Mouse (Mus musculus) embryonic facial prominence, embryonic 12.5 days (tissue): ENCODE data around the gene Capzb. TPM values are rescaled to one million over a fixed set of nuclear protein-coding genes. Genes with fewer than 3 reads are reported as not detected.
A peak's percentile ranks its signal among the peaks of the same experiment; 100 is the strongest.

Source experiments
- ATAC-seq: fragments of 200-750 bp; cut with Nextera tagmentation; 2 replicates; pipeline ENCODE4 v1.8.0; 2017; ENCODE audit not compliant: insufficient number of reproducible peaks, insufficient read depth, low FRiP score, low TSS enrichment
- H3K27ac ChIP-seq: fragments of 300-500 bp; sonication (generic); 2 replicates; pipeline ENCODE4 v1.5.1; 2016; ENCODE audit warnings: mild to moderate bottlenecking
- H3K27me3 ChIP-seq: fragments of 300-500 bp; sonication (generic); 2 replicates; pipeline ENCODE4 v1.6.1; 2016; ENCODE audit warnings: mild to moderate bottlenecking, moderate library complexity
- H3K36me3 ChIP-seq: fragments of 300-500 bp; sonication (generic); 2 replicates; pipeline ENCODE4 v1.6.1; 2016; ENCODE audit warnings: mild to moderate bottlenecking
- H3K4me1 ChIP-seq: fragments of 300-500 bp; sonication (generic); 2 replicates; pipeline ENCODE4 v1.6.1; 2016
- H3K4me2 ChIP-seq: fragments of 300-500 bp; sonication (generic); replicated peaks from 2 replicates; pipeline ENCODE4 v1.6.1; 2016; ENCODE audit warnings: mild to moderate bottlenecking, moderate library complexity
- H3K4me3 ChIP-seq: fragments of 300-500 bp; sonication (generic); 2 replicates; pipeline ENCODE4 v1.5.1; 2016; ENCODE audit warnings: mild to moderate bottlenecking
- H3K9ac ChIP-seq: fragments of 300-500 bp; sonication (generic); 2 replicates; pipeline ENCODE4 v1.6.1; 2016; ENCODE audit warnings: mild to moderate bottlenecking, moderate library complexity
- H3K9me3 ChIP-seq: fragments of 300-500 bp; sonication (generic); 2 replicates; pipeline ENCODE4 v1.6.1; 2016; ENCODE audit warnings: mild to moderate bottlenecking, moderate library complexity
- WGBS: fragments of 180-500 bp; shearing (Covaris S2); methylation state at CpG from one replicate; pipeline ENCODE4 v1.1.7; 2016; 5-methylcytosine and 5-hydroxymethylcytosine counted together
- polyA plus RNA-seq: library from polyadenylated mRNA; unstranded; fragments of >200 nt; fragmentation: Nextera tagmentation; extraction: Ambion mirVana; gene quantifications from 2 replicates; pipeline ENCODE4 v1.2.1, GENCODE M21; 2016

The Capzb gene
- polyA plus RNA-seq, 1 experiment from 2014 or later, result 415 TPM

DNA sequence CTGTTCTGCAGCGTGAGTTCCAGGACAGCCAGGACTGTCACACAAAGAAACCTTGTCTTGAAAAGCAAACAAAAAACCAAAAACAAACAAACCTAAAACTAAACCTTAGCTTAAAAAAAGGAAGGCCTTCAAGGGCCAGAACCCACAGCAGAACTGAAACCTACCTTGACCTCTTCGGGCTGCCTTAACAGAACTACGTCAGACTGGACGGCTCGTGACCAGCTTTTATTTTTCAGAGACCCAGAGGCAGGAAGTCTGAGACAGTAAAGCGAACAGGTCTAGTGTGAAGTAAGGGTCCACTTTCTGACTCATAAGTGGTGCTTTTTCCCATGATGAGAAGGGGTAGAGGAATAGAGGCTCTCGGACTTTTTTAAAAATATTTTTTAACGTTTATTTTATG is 26.5 kb upstream of the Capzb start:
- no peak for ATAC-seq
- H3K4me2 ChIP-seq, result no peak overlapping the region

DNA sequence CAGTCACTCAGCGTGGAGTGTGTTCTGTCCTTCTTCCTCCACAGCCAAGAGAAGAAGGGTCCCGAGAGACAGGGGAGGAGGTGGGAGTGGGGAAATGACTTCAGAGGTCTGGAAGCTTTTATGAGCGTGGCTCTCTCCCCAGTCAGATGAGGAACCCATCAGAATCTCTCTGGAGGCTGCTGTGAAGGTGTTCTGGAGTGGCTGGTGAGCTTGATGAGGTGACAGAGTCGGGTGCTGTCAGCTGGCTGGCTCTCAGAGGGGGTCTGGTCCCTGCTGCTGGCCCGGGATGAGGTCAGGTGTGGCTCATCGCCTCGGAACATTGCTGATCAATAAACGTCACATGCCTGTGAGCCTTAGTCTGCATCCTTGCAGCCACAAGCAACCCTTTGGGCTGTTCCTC is 25.6 kb upstream of the Capzb start:
- WGBS, result 69% methylated on average over 8 of the region's 8 CpGs
- no peaks in the 10 kb centered on the region for H3K9me3 ChIP-seq
- no peaks in the 10 kb centered on the region for H3K36me3 ChIP-seq
- no peak for ATAC-seq
- no peak overlapping the region for H3K4me2 ChIP-seq
- no peaks in the 10 kb centered on the region for H3K27me3 ChIP-seq
- no peak overlapping the region for H3K4me3 ChIP-seq
- H3K27ac ChIP-seq, result no peak overlapping the region
- H3K4me1 ChIP-seq, result peaks cover 15% of the 10 kb centered on the region
- H3K9ac ChIP-seq, result no peak overlapping the region

More for the DNA sequence above, 26.5 kb upstream of the Capzb start:
- H3K27me3 ChIP-seq, result no peaks in the 10 kb centered on the region
- peaks cover 15% of the 10 kb centered on the region for H3K4me1 ChIP-seq
- H3K27ac ChIP-seq, result no peak overlapping the region
- no peaks in the 10 kb centered on the region for H3K36me3 ChIP-seq
- no peak overlapping the region for H3K9ac ChIP-seq
- H3K4me3 ChIP-seq, result no peak overlapping the region
- no peaks in the 10 kb centered on the region for H3K9me3 ChIP-seq
- WGBS, result 72% methylated on average over 8 of the region's 8 CpGs

DNA sequence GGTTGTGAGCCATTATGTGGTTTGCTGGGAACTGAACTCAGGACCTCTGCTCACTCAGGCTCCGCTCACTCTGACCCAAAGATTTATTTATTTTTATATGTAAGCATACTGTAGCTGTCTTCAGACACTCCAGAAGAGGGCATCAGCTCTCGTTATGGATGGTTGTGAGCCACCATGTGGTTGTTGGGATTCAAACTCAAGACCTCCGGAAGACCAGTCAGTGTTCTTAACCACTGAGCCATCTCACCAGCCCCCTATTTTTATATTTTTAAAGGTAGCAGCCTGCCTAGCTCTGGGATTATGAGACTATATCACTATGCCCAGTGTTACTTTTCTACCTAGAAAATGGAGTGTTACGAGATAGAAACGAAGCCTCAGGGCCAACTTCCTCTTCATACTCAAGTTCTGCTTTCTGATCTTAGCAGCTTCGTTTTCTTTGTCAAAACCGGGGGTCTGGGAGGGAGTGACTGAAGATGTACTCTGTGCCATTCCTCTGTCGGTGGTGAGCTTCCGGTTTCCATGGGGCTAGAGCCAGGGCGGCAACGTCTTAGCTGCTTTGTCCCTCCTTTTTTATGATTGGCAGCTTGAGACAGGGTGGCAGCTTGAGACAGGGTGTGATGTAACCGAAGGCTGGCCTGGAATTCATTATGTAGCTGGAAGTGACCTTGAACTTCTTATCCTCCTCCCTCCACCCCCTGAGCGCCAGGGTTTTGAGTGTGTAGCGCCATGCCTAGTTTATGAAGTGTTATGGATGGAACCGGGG is 23.5 kb upstream of the Capzb start:
- Histone ChIP-seq H3K4me3 (no peak overlapping the region), H3K4me1 (peaks cover 15% of the 10 kb centered on the region), H3K4me2 (no peak overlapping the region), H3K9ac (no peak overlapping the region), H3K36me3 (no peaks in the 10 kb centered on the region), H3K9me3 (no peaks in the 10 kb centered on the region), H3K27me3 (no peaks in the 10 kb centered on the region), H3K27ac (no peak overlapping the region)
- WGBS, result 61% methylated on average over 15 of the region's 15 CpGs
- ATAC-seq, result no peak

DNA sequence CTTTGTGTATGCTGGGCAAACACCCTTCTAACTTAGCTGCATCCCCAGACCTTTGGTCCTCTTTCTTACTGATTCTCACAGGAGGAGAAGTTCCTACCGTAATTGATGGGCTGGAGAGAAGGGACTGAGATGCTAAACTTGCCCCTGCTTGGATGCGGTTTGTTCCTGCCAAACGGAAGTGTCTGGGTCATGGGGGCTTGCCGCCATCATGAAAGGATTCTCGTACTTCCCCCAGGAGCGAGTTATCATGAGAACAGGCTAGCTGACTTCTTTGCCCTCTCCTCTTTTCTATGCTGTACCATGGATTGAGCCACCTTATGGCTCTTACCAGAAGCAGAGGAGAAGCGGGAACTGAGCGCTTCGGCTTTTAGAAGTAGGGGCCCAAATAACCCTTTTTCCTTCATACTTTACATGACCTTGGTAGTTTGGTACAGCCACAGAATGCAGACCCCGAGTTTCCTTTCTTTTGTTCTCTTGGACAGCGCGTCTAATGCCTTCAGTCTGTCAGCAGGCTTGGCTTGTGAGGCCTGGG is 22.9 kb upstream of the Capzb start:
- no peak overlapping the region for H3K9ac ChIP-seq
- no peak overlapping the region for H3K4me2 ChIP-seq
- no peaks in the 10 kb centered on the region for H3K27me3 ChIP-seq
- H3K36me3 ChIP-seq, result no peaks in the 10 kb centered on the region
- H3K4me3 ChIP-seq, result no peak overlapping the region
- 59% methylated on average over 12 of the region's 12 CpGs for WGBS
- H3K27ac ChIP-seq, result no peak overlapping the region
- ATAC-seq, result no peak
- H3K9me3 ChIP-seq, result no peaks in the 10 kb centered on the region
- peaks cover 15% of the 10 kb centered on the region for H3K4me1 ChIP-seq

DNA sequence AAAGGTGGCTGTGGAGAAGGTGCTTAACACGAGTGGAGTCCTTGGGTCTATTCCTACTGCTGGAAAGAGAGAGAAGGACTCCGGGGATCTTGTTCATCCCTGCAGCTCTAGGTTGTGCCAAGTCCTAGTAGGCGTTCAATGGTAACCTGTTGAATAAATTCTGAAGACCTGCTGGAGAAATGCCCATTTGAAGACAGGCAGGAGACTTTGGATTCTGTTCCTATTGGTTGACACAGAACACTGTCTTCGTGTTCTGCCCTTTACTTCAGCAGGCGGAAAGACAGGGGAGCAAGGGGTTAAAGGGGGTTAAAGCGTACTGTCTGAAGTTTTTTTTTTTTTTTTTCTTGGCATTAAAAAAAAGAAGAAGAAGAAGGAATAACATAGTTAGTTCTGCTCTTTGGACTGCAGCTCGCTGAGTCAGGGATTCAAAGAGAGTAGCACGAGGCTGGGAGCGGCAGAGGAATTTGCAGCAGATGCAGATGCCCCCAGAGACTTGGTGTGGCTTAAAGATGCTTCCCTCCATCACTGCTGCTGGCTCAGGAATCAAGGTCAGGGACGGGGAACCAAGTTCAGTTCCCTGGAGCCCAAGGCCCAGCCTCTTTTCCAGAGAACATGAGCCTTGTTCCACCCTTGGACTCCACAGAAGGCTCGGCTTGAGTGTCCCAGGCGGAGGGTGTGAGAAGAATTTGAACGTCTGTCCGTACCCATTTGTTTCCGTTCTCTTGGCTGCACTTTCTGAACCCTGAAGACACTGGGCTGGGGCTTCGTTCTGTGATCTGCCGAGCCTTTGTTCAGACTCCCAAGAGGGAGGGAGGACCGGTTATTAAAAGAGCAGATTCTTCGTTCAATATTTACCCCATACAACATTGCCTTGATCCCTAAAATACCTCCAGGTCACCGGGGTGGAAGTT is 17.4 kb upstream of the Capzb start:
- peaks cover 5% of the 10 kb centered on the region; the same call in 1 of the 2 replicates for H3K9me3 ChIP-seq
- H3K36me3 ChIP-seq, result no peaks in the 10 kb centered on the region
- ATAC-seq, result no peak
- no peaks in the 10 kb centered on the region for H3K27me3 ChIP-seq
- H3K27ac ChIP-seq, result no peak overlapping the region; the same call in none of the 2 replicates
- peaks cover 14% of the 10 kb centered on the region for H3K4me1 ChIP-seq
- WGBS, result 43% methylated on average over 20 of the region's 20 CpGs
- no peak overlapping the region for H3K4me3 ChIP-seq
- H3K9ac ChIP-seq, result no peak overlapping the region
- H3K4me2 ChIP-seq, result peak overlapping the region; percentile 11; the same call in 1 of the 2 replicates

DNA sequence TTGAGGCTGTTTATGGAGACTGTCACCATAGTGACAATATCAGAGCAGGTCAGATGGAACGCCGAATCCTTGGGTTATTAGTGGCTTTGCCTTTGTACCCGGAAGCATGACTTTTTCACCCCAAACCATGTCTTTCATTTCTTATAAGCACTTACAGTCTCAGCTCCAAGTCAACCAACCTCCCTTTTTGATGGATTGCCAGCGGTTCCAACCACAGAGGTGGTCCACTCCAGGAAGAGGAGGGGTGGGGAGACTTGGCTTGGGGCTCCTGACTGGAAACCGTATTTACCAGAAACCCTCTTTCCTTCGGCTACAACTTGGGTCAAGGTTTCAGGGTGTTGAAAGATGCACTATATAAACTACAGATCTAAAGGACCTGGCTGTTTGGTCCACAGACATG is 16.7 kb upstream of the Capzb start:
- H3K36me3 ChIP-seq, result no peaks in the 10 kb centered on the region
- no peak overlapping the region for H3K4me2 ChIP-seq
- no peak overlapping the region for H3K27ac ChIP-seq
- peaks cover 5% of the 10 kb centered on the region; the same call in 1 of the 2 replicates for H3K9me3 ChIP-seq
- H3K9ac ChIP-seq, result no peak overlapping the region
- no peaks in the 10 kb centered on the region for H3K27me3 ChIP-seq
- H3K4me1 ChIP-seq, result peaks cover 14% of the 10 kb centered on the region
- ATAC-seq, result no peak
- WGBS, result 63% methylated on average over 6 of the region's 6 CpGs
- no peak overlapping the region for H3K4me3 ChIP-seq

DNA sequence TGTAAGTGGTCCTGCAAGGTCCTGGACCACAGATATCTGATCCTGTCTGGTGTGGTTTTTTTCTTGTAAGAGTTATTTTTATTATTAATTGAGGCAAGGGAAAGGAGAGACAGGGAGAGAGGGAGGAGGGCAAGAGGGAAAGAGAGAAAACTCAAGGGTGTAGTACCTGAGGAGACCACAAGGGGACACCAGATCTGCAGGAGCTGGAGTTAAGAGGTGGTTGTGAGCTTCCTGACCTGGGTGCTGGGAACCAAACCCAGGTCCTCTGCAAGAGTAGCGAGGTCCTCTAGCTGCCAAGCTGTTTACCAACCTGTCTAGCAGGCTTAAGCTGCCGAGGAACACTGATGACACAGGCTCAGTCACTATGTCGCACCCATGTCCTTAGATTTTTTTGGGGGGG is 14.8 kb upstream of the Capzb start:
- H3K9me3 ChIP-seq, result peaks cover 5% of the 10 kb centered on the region; the same call in 1 of the 2 replicates
- H3K9ac ChIP-seq, result no peak overlapping the region

DNA sequence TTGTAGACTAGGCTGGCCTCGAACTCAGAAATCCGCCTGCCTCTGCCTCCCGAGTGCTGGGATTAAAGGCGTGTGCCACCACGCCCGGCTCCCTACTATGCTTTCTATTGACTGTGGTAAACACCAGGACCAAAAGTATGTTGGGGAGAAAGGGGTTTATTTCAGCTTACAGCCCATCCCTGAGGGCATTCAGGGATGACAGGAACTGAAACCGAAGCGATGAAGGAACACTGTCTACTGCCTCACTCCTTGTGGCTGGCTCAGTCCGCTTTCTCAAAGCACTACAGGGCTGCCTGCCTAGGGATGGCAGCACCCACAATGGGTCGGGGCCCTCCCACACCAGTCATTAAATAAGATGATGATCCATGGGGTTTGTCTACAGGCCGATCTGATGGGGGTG is 14.3 kb upstream of the Capzb start:
- Histone ChIP-seq H3K27me3 (no peaks in the 10 kb centered on the region), H3K9ac (no peak overlapping the region), H3K27ac (no peak overlapping the region), H3K4me1 (peaks cover 14% of the 10 kb centered on the region), H3K9me3 (peaks cover 5% of the 10 kb centered on the region; the same call in 1 of the 2 replicates), H3K4me3 (no peak overlapping the region), H3K36me3 (no peaks in the 10 kb centered on the region), H3K4me2 (no peak overlapping the region)
- 93% methylated on average over 11 of the region's 11 CpGs for WGBS
- ATAC-seq, result no peak

More for the DNA sequence above, 14.8 kb upstream of the Capzb start:
- H3K4me3 ChIP-seq, result no peak overlapping the region
- H3K4me1 ChIP-seq, result peaks cover 14% of the 10 kb centered on the region
- H3K36me3 ChIP-seq, result no peaks in the 10 kb centered on the region
- no peaks in the 10 kb centered on the region for H3K27me3 ChIP-seq
- no peak overlapping the region for H3K4me2 ChIP-seq
- WGBS, result 95% methylated on average over 3 of the region's 3 CpGs
- H3K27ac ChIP-seq, result no peak overlapping the region
- no peak for ATAC-seq

DNA sequence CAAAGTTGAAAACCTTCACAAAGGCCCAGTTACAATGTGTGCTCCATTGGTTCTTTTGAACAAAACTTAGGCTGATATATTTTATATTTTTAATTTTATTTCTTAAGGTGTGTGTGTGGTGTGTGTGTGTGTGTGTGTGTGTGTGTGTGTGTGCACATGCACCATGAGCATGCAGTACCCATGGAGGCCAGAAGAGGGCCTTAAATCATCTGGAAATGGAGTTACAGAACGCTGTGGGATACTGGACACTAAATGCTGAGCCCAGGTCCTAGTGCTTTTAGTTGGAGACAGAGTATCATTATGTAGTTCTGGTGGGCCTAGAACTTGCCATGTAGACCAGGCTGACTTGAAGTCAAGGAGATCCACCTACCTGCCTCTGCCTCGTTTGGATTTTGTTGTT is 13.5 kb upstream of the Capzb start:
- H3K9me3 ChIP-seq, result peaks cover 5% of the 10 kb centered on the region; the same call in 1 of the 2 replicates
- no peak overlapping the region for H3K27ac ChIP-seq
- H3K36me3 ChIP-seq, result no peaks in the 10 kb centered on the region
- H3K27me3 ChIP-seq, result no peaks in the 10 kb centered on the region
- H3K9ac ChIP-seq, result no peak overlapping the region
- H3K4me1 ChIP-seq, result peaks cover 14% of the 10 kb centered on the region
- H3K4me3 ChIP-seq, result no peak overlapping the region
- H3K4me2 ChIP-seq, result no peak overlapping the region
- no peak for ATAC-seq
- 57% methylated on average over 2 of the region's 2 CpGs for WGBS

DNA sequence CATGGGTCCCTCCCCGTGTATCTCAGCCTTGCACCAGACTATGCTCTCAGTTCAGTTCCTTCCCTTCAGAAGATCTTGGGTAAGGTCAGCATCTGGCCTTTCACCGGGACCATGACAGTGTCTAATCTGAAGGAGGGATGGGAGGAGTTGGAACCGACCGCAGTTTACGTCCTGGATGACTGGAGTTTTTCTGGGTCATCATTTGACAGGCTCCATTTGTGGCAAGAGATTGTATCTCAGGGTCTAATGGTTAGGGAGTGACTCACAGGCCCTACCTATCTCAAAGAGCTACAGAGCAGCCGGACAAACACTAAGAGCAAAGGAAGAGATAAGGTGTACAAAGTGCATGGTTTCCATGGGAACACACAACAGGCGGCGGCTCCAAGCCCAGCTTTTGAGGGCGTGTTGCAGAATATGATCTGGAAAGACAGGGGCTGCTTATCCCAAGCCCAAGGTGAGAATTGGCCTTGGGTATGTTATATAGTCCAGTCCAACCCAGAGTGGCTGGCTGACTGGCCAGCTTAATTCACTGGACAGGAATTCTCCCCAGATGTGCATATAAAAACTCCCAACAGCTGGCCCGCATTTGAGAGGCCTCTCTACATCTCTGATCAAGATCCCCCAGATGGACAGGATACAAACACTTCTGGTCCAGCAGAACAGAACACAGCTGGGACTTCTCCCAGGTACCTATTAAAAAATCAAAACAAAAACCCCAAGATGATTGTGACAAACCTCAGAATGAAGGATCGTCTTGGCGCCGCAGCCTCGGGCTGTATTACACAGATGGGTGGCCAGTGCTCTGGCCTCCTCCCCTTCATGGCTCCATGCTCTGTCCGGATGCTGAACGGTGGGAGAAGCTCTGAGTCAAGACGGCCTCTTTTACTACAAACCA is 12.7 kb upstream of the Capzb start:
- Histone ChIP-seq H3K4me3 (no peak overlapping the region), H3K27me3 (no peaks in the 10 kb centered on the region), H3K36me3 (no peaks in the 10 kb centered on the region), H3K9ac (no peak overlapping the region), H3K27ac (no peak overlapping the region), H3K4me2 (no peak overlapping the region), H3K4me1 (peaks cover 14% of the 10 kb centered on the region), H3K9me3 (peaks cover 5% of the 10 kb centered on the region; the same call in 1 of the 2 replicates)
- 72% methylated on average over 17 of the region's 17 CpGs for WGBS
- ATAC-seq, result no peak

DNA sequence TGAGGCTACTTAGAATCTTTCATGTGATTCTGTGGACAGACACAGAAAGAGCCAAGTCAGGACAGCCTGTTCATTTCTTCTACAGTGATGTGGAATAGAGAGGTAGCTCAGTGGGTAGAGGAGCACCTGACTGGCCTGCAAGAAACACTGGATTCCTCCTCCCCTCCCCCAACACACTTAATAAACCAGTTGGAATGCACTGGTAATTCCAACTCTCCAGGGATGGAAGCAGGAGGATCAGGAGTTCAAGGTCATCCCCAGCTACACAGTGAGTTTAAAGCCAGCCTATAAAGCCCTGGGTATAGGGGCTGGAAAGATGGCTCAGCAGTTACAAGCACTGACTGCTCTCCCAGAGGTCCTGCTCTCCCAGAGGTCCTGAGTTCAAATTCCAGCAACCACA is 10.2 kb upstream of the Capzb start:
- ATAC-seq, result no peak
- no peak overlapping the region for H3K4me3 ChIP-seq
- H3K4me2 ChIP-seq, result no peak overlapping the region

More for the DNA sequence above, 10.2 kb upstream of the Capzb start:
- H3K36me3 ChIP-seq, result no peaks in the 10 kb centered on the region
- H3K9ac ChIP-seq, result no peak overlapping the region
- no peaks in the 10 kb centered on the region for H3K27me3 ChIP-seq
- no peaks in the 10 kb centered on the region for H3K4me1 ChIP-seq
- H3K27ac ChIP-seq, result no peak overlapping the region
- peaks cover 5% of the 10 kb centered on the region; the same call in 1 of the 2 replicates for H3K9me3 ChIP-seq
